Mouse (Mus musculus): ENCODE results near the gene Cacna1c.

Cacna1c gene

GRCm38 (mm10) chr6:119001442-119001841 lies 194.8 kb downstream of the Cacna1c start:
- in situ Hi-C loops (cut with MboI; ENCODE audit: low pct_unique_long_range_greater_than_20kb in 1 of 2, low sequenced_read_pairs in 2 of 2, unreplicated experiment in 1 of 2), result no loop called here

- in situ Hi-C loops (cut with MboI; ENCODE audit: low pct_unique_long_range_greater_than_20kb in 1 of 2, low sequenced_read_pairs in 2 of 2, unreplicated experiment in 1 of 2), result no loop called here
These were observed 196.0 kb downstream of the Cacna1c start for GRCm38 (mm10) chr6:119000255-119000654.

GRCm38 (mm10) chr6:118999329-118999875 lies 196.8 kb downstream of the Cacna1c start:
- in situ Hi-C loops (cut with MboI; ENCODE audit: low pct_unique_long_range_greater_than_20kb in 1 of 2, low sequenced_read_pairs in 2 of 2, unreplicated experiment in 1 of 2), result no loop called here

- in situ Hi-C loops (cut with MboI; ENCODE audit: low pct_unique_long_range_greater_than_20kb in 1 of 2, low sequenced_read_pairs in 2 of 2, unreplicated experiment in 1 of 2), result no loop called here
These were observed 198.8 kb downstream of the Cacna1c start for GRCm38 (mm10) chr6:118997397-118997796.

- in situ Hi-C loops (cut with MboI; ENCODE audit: low pct_unique_long_range_greater_than_20kb in 1 of 2, low sequenced_read_pairs in 2 of 2, unreplicated experiment in 1 of 2), result no loop called here
These were observed 201.8 kb downstream of the Cacna1c start for GRCm38 (mm10) chr6:118994272-118995061.

GRCm38 (mm10) chr6:118992391-118992790 lies 203.8 kb downstream of the Cacna1c start:
- in situ Hi-C loops (cut with MboI; ENCODE audit: low pct_unique_long_range_greater_than_20kb in 1 of 2, low sequenced_read_pairs in 2 of 2, unreplicated experiment in 1 of 2), result no loop called here

- in situ Hi-C loops (cut with MboI; ENCODE audit: low pct_unique_long_range_greater_than_20kb in 1 of 2, low sequenced_read_pairs in 2 of 2, unreplicated experiment in 1 of 2), result no loop called here
These were observed 206.0 kb downstream of the Cacna1c start for GRCm38 (mm10) chr6:118989999-118990776.

- in situ Hi-C loops (cut with MboI; ENCODE audit: low pct_unique_long_range_greater_than_20kb in 1 of 2, low sequenced_read_pairs in 2 of 2, unreplicated experiment in 1 of 2), result no loop called here
These were observed 211.9 kb downstream of the Cacna1c start for GRCm38 (mm10) chr6:118984181-118984901.

- in situ Hi-C loops (cut with MboI; ENCODE audit: low pct_unique_long_range_greater_than_20kb in 1 of 2, low sequenced_read_pairs in 2 of 2, unreplicated experiment in 1 of 2), result no loop called here
These were observed 212.7 kb downstream of the Cacna1c start for GRCm38 (mm10) chr6:118983471-118984040.

GRCm38 (mm10) chr6:118980265-118980664 lies 216.0 kb downstream of the Cacna1c start:
- in situ Hi-C loops (cut with MboI; ENCODE audit: low pct_unique_long_range_greater_than_20kb in 1 of 2, low sequenced_read_pairs in 2 of 2, unreplicated experiment in 1 of 2), result no loop called here

- in situ Hi-C loops (cut with MboI; ENCODE audit: low pct_unique_long_range_greater_than_20kb in 1 of 2, low sequenced_read_pairs in 2 of 2, unreplicated experiment in 1 of 2), result no loop called here
These were observed 218.6 kb downstream of the Cacna1c start for GRCm38 (mm10) chr6:118977443-118978271.

GRCm38 (mm10) chr6:118976617-118977016 lies 219.6 kb downstream of the Cacna1c start:
- in situ Hi-C loops (cut with MboI; ENCODE audit: low pct_unique_long_range_greater_than_20kb in 1 of 2, low sequenced_read_pairs in 2 of 2, unreplicated experiment in 1 of 2), result no loop called here

- in situ Hi-C loops (cut with MboI; ENCODE audit: low pct_unique_long_range_greater_than_20kb in 1 of 2, low sequenced_read_pairs in 2 of 2, unreplicated experiment in 1 of 2), result no loop called here
These were observed 224.2 kb downstream of the Cacna1c start for GRCm38 (mm10) chr6:118971844-118972531.

- in situ Hi-C loops (cut with MboI; ENCODE audit: low pct_unique_long_range_greater_than_20kb in 1 of 2, low sequenced_read_pairs in 2 of 2, unreplicated experiment in 1 of 2), result no loop called here
These were observed 227.4 kb downstream of the Cacna1c start for GRCm38 (mm10) chr6:118968776-118969175.

GRCm38 (mm10) chr6:118966904-118967303 lies 229.3 kb downstream of the Cacna1c start:
- in situ Hi-C loops (cut with MboI; ENCODE audit: low pct_unique_long_range_greater_than_20kb in 1 of 2, low sequenced_read_pairs in 2 of 2, unreplicated experiment in 1 of 2), result no loop called here

GRCm38 (mm10) chr6:118965577-118965976 lies 230.6 kb downstream of the Cacna1c start:
- in situ Hi-C loops (cut with MboI; ENCODE audit: low pct_unique_long_range_greater_than_20kb in 1 of 2, low sequenced_read_pairs in 2 of 2, unreplicated experiment in 1 of 2), result no loop called here

GRCm38 (mm10) chr6:118963806-118964205 lies 232.4 kb downstream of the Cacna1c start:
- in situ Hi-C loops (cut with MboI; ENCODE audit: low pct_unique_long_range_greater_than_20kb in 1 of 2, low sequenced_read_pairs in 2 of 2, unreplicated experiment in 1 of 2), result no loop called here
